Mouse (Mus musculus) E14TG2a.4 (cell line): ENCODE results near the gene Arhgef12.
"Not testable (repeated sequence)": the region's sequence is repeated elsewhere in the genome, so short reads cannot be mapped to it uniquely, and the experiment has no call there.

Source experiments
- CTCF ChIP-seq: conservative IDR thresholded peaks from 2 replicates; pipeline ENCODE4 v1.5.1; 2014; ENCODE audit warnings: low read length
- NANOG ChIP-seq: IDR thresholded peaks from 2 replicates; pipeline ENCODE4 v1.6.1; 2014; ENCODE audit warnings: borderline replicate concordance, low read length, mixed read lengths
- POU5F1 ChIP-seq: IDR thresholded peaks from 2 replicates; pipeline ENCODE4 v1.6.1; 2014; ENCODE audit warnings: low read length, borderline replicate concordance

DNA sequence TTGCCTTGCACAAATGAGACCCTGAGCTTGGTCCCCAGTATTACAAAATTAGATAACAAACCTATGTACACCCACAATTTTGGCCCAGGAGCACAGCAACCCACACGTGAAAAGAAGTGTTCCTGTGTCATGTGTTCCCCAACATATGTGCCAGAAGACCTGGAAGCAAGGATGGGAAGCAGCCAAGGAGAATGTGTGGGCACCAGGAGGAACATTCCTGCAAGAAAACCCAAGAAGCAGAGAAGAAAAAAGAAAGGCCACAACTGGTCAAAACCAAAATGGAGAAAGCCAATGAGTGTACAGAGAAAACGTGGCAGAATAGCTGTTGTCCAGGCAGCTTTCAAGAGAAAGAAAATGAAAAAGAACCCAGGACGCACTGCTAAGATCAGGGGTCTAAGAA, 142.2 kb downstream of the Arhgef12 start:
- not testable (repeated sequence) for TF ChIP-seq CTCF, NANOG, POU5F1
